Mouse (Mus musculus): ENCODE measurements around the gene Ormdl3.

Gene Ormdl3

DNA sequence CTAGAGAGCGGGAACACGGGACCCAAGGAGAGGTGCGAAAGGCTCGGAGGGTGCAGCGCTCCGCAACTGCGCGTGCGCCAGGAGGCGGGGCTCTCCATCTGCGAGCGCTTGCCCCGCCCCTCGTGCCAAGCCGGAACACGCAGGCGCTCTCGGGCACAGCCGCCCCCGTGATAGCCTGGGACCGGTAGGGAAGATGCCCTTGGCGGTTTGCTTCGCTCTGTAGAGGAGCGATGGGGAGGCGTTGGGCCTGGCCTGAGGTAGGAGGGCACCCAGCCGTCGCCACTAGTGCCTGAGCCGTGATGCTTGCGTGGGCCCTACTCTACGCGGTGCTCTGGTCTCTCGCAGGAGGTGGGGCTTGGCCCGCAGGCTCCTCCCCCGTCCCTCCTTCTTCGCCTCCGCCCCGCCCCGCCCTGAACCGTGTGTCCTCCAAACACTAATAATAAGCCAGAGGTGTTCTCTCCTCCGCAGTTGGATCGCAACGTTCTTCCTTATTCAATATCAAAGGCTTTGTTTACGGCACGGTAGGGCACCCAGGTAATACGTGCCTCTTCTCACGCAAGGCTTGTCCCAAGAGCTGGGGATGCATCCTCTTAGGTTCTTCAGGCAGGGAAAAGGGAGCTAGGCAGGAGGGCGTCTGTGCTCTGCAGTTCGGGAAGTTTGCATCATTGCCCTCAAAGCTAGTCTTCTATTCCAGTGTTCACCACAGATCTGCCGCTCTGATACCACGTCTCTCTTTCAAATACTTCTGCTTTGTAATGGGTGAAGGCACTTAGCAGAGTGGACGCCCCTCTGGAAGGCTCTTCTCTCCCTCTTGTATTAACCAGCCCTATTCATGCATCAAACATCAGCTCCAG lies 36.0 kb downstream of the Ormdl3 start, which contains the start of gene Zpbp2:
TSS of gene Zpbp2 (plus strand) at position 123 of the 854 bp plus-strand sequence.
- DNase-seq (ENCODE audit: extremely low read depth, low read depth): peak; percentile 91

DNA sequence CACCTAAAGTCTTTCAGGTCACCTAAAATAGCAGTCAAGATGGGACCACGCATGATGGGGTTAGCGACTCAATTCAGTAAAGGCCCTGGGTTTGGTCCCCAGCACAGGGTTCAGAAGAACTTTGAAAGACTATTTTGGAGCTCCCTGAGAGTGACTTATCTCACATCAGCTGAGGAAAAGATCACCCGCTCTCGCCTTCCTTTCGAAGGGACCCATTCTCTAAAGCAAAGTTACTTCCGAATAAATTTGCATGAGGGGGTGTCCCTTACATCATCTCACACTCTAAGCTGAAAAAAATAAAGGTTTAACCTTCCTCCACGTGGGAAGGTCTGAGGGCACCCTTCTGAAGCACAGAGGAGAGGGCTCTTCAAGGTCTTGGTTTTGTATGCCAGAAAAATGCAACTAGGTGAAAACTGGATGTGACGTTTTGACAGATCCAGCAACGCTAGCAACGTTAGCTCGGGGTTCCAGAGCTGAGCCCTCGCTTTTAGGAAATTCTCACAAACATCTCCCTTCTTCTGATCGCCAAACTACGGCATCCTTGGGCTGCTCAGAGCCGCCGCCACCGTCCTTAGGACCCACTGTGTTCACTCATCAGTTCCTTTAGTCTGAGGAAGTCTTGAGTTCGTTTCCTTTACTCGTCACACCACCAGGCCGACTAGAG lies 36.7 kb downstream of the Ormdl3 start:
- peak; percentile 8 for DNase-seq (ENCODE audit: extremely low read depth, low read depth)

DNA sequence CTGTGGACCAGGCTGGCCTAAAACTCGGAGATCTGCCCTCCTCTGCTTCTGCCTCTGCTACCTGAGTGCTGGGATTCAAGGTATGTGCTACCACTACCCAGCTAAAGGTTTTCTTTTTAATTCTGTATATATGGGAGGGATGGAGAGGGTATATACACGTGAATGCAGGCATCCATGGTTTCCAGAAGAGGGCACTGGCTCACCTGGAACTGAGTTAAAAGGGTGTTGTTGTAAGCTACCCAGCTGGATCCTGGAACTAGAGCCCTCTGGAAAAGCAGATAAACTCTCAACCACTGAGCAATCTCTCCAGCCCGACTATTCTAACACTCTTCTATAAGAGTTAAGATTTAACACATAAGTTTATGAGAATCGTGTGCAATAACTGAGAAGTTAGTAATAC lies 37.8 kb downstream of the Ormdl3 start:
- peak; percentile 25 for DNase-seq (ENCODE audit: extremely low read depth, low read depth)

DNA sequence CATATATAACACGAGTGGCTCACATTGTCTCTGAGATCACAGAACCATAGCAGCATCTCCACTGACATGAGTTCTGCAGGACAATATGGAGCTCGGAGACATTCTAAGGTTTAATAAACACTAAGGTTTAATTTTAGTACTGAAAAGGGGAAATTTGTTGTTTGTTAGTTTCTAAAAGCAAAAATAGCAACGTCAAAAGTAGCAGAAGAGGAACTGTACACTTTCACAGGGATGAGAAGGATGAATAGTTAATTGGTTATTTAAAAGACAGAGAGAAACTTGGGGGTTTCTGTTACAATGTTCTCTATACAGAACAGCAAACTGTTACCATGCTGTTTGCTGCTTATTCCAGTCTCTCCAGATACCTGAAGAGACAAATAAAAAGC lies 39.9 kb downstream of the Ormdl3 start:
- no peak for DNase-seq (ENCODE audit: extremely low read depth, low read depth)

DNA sequence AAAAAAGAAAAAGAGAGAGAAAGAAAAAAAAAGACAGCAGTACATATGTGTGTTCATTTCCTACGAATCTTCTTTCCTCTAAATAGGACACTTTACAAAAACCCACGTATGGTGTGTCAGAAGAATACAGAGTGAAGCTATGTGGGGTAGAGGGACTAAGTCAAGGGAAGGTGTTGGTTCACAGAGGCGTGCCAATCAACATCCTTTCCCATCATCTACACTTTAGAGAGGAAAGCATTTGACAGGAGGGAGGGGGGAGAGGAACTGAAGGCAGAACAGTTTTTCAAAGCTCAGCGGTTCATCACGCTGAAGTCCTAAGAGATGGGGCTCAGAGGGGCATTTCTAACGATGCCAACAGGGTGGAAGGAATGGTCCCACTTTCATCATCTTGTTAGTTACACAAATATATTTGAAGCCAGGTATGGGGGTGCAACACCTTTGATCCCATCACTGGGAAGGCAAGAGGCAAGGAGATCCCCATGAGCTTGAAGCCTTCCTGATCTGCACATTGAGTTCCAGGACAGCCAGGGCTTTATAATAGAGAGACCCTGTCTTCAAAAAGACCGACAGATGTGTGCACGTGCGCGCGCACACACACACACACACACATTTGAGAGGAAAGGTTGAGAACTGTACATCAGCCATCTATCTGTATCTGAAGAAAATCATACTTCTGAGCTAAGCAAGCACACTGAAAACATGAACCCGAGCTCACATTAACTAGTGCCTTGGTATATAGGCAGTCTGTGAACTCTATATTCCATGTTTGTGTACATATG lies 40.5 kb downstream of the Ormdl3 start:
- no peak for DNase-seq (ENCODE audit: extremely low read depth, low read depth)

DNA sequence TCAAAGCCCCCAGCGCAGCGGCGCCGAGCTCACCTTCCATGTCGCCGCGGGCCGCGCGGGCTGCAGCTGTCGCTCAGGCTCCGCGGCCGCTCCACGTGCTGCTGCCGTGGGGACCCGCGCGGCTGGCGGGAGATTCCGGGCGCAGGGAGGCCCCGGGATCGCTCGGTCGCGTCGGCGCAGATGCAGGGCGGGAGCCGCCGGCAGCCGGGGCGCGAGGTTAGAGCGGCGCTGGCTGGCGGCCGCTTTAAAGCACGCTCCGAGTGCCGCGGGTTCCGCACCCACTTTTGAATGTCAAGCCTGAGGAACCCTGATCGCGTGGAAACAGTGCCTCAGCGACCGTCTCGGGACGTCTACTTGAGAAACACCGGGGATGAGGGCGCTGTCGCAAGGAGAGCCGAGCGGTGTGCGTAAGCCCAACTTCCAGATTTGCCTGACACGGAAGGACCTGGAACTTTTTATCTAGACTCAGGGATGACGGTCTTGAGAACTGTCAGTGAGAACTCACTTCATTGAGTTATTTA lies 41.4 kb downstream of the Ormdl3 start, which contains the start of gene Ikzf3:
TSS of gene Ikzf3 (minus strand) at position 321 of the 521 bp plus-strand sequence.
- no peak for DNase-seq (ENCODE audit: extremely low read depth, low read depth)

DNA sequence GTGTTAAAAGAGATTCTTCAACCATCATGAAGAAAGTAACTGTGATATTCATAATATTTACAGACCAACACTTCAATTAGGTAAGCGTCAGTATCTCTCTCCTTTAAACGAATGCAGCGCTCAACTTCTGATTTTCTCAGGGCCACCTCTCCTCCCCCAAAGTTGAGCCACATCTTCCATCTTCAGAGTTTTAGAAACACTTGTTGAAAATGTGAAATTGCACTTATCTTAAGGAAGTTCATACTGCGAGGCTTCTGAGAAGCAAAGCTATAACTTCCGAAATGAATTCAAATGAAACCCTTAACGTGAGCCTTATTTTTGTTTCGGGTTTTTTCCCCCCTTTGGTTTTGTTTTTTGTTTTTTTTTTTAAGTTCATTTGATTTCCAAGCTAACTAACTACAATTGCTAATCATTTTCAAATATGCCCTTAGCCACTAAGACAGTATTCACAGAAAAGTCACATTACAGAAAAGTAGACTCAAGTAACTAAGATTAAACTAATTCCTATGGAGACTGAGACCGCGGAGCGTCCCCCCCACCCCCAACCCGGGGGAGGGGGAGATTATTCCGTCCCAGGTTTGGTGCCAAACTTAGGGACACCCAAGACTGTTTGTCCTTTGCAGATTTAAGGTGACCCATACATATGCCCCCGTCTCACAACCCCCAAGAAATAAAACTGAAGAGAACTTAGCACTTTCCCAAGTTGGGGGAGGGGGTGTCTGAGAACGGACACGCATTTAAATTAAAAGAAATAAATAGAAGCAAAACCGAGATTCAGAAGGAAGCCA lies 42.1 kb downstream of the Ormdl3 start:
- no peak for DNase-seq (ENCODE audit: extremely low read depth, low read depth)

DNA sequence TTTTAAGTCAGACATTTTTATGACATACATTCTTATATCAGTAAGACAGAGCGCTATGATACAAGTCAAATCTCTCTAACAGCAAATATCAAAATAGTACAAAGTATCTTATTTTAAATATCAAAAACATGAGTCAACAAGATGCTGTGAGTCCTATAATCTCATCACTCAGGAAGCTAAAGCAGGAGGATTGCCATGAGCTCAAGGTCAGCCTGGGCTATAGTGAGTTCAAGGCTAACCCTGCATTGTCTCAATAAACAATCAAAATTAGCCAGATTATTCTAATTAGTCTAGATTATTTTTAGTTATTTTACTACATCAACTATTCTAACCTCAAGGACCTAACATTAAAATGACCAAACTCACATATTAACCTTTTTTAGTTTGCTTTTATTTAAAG lies 43.8 kb downstream of the Ormdl3 start:
- DNase-seq (ENCODE audit: extremely low read depth, low read depth): no peak

DNA sequence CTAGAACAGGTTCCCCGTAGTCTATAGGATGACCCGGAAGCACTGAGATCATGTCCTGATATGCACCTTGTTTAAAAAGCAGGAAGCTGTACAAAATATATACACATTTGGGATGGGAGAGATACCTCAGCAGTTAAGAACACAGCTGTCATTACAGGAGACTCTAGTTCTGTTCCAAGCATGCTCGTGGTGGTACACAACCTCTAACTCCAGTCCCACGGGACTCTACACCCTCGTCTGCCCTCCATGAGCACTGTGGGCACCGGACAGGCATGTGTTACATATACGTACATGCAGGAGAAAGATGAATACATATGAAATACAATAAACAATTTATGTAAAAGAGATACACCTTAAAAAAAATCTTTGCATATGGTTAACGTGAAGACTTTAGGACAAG lies 44.6 kb downstream of the Ormdl3 start:
- no peak for DNase-seq (ENCODE audit: extremely low read depth, low read depth)

DNA sequence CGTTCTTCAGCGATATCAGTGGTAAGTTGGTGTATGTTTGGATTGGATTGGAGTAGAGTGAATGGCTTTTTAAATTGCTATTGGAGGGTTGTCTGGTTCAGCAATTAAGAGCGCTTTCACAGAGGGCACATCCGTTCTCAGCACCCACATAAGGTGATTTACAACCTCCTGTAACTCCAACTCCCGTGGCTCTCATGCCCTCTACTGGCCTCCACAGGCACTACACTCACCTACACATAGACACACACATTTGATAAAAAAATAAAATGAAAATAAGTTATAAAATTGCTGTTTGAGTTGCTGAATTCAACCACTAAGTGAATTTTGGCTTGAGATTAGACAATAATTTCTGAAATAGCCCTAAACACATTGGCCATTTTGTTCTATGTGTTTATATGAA lies 46.8 kb downstream of the Ormdl3 start:
- DNase-seq (ENCODE audit: extremely low read depth, low read depth): no peak

DNA sequence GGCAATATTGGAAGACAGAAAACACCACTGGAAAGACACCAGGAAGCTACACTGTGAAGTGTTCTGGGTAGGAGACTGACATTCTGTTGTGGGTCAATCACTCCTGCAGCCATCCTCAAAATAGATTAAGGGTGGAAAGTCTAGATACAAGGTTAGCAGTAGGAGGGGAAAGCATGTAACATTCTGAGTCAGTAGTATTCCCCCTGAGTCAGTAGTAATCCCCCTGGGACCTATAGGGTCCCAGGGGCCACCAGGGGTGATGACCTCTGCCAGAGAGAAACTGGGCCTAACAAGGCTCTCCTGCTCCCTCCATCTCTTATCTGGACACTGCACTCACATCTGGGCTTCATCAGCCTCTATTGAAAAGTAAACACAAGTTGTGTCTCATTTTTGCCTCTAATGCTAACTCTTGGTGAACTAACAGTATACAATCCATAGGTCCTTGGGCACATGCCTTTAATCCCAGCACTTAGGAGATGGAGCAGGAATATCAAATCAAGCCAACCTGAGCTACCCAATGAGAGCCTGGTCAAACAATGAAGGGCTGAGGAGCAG lies 49.6 kb downstream of the Ormdl3 start:
- DNase-seq (ENCODE audit: extremely low read depth, low read depth): no peak

Data from MEL-GATA-1-ER (cell line).